Mouse (Mus musculus) embryonic fibroblast, embryonic 13.5 days (primary cell): ENCODE results near the gene Suds3.

ENCODE experiments used
- CTCF ChIP-seq: IDR thresholded peaks from 2 replicates; pipeline ENCODE4 v1.5.1; 2011; ENCODE audit warnings: mild to moderate bottlenecking, control low read depth, low read length, moderate library complexity, borderline replicate concordance; ENCODE audit not compliant: insufficient read depth
- POLR2A ChIP-seq: IDR thresholded peaks from 2 replicates; pipeline ENCODE4 v1.6.1; 2011; ENCODE audit warnings: low read depth, mild to moderate bottlenecking, control low read depth, low read length, moderate library complexity

- no peak for TF ChIP-seq CTCF
- TF ChIP-seq POLR2A, result no peak
Measured at GRCm38 (mm10) chr5:117150068-117150467, 34.2 kb upstream of the Suds3 start.
